Mouse (Mus musculus) lung, postnatal 0 days (tissue): ENCODE measurements around the gene Slc30a5. TPM values are rescaled to one million over a fixed set of nuclear protein-coding genes. Genes with fewer than 3 reads are reported as not detected.
A peak's percentile ranks its signal among the peaks of the same experiment; 100 is the strongest.

ENCODE experiments used
- ATAC-seq: fragments of 200-750 bp; cut with Nextera tagmentation; 2 replicates; pipeline ENCODE4 v1.8.0; 2017; ENCODE audit warnings: moderate library complexity
- DNase-seq: peaks from one replicate; pipeline ENCODE4 v3.0.0-alpha.2; 2016; ENCODE audit warnings: low spot score
- H3K27ac ChIP-seq: fragments of 300-500 bp; sonication (generic); 2 replicates; pipeline ENCODE4 v1.5.1; 2014; ENCODE audit warnings: antibody characterized with exemption, mild to moderate bottlenecking, low read length, mixed read lengths
- H3K27me3 ChIP-seq: fragments of 300-500 bp; sonication (generic); replicated peaks from 2 replicates; pipeline ENCODE4 v1.6.1; 2014; ENCODE audit warnings: low read length, mixed read lengths; ENCODE audit not compliant: insufficient read depth
- H3K36me3 ChIP-seq: fragments of 300-500 bp; sonication (generic); 2 replicates; pipeline ENCODE4 v1.6.1; 2014; ENCODE audit warnings: low read length, mixed read lengths; ENCODE audit not compliant: insufficient read depth
- H3K4me1 ChIP-seq: fragments of 300-500 bp; sonication (generic); 2 replicates; pipeline ENCODE4 v1.6.1; 2014; ENCODE audit warnings: antibody characterized with exemption, low read depth, low read length, mixed read lengths; ENCODE audit not compliant: insufficient read depth
- H3K4me2 ChIP-seq: fragments of 300-500 bp; sonication (generic); replicated peaks from 2 replicates; pipeline ENCODE4 v1.6.1; 2014; ENCODE audit warnings: low read depth, mild to moderate bottlenecking, low read length, moderate library complexity, mixed read lengths
- H3K4me3 ChIP-seq: fragments of 300-500 bp; sonication (generic); 2 replicates; pipeline ENCODE4 v1.5.1; 2014; ENCODE audit warnings: low read depth, low read length
- H3K9ac ChIP-seq: fragments of 300-500 bp; sonication (generic); replicated peaks from 2 replicates; pipeline ENCODE4 v1.6.1; 2014; ENCODE audit warnings: low read depth, mild to moderate bottlenecking
- H3K9me3 ChIP-seq: fragments of 300-500 bp; sonication (generic); 2 replicates; pipeline ENCODE4 v1.6.1; 2016; ENCODE audit warnings: low read length, mixed read lengths
- CTCF ChIP-seq: IDR thresholded peaks from 2 replicates; pipeline ENCODE4 v1.5.1; 2016; ENCODE audit warnings: antibody characterized with exemption, mild to moderate bottlenecking
- EP300 ChIP-seq: IDR thresholded peaks from 2 replicates; pipeline ENCODE4 v1.6.1; 2016; ENCODE audit warnings: antibody characterized with exemption, mild to moderate bottlenecking, control low read depth
- WGBS: fragments of 180-500 bp; shearing (Covaris S2); extraction: QIAGEN DNeasy Blood & Tissue Kit; methylation state at CpG from one replicate; pipeline ENCODE4 v1.1.7; 2014; 5-methylcytosine and 5-hydroxymethylcytosine counted together
- polyA plus RNA-seq: library from polyadenylated mRNA; unstranded; fragments of >200 nt; fragmentation: Nextera tagmentation; extraction: Ambion mirVana; gene quantifications from 2 replicates; pipeline ENCODE4 v1.2.1, GENCODE M21; 2015

The Slc30a5 gene
- polyA plus RNA-seq, 1 experiment from 2014 or later = 31.1 TPM

GRCm38 (mm10) chr13:100774704-100775103, 58.5 kb downstream of the Slc30a5 start:
- TF ChIP-seq EP300 = no peak
- no peak for TF ChIP-seq CTCF
- Histone ChIP-seq H3K9me3 (no peaks in the 10 kb centered on the region), H3K4me2 (peak overlapping the region; percentile 96; the same call in 1 of the 2 replicates), H3K27ac (no peak overlapping the region), H3K4me1 (0 out of 2 replicates have a peak, but pooled peaks cover 4% of the 10 kb centered on the region), H3K36me3 (no peaks in the 10 kb centered on the region), H3K27me3 (no peaks in the 10 kb centered on the region), H3K9ac (no peak overlapping the region), H3K4me3 (no peak overlapping the region)
- ATAC-seq (no peak), DNase-seq (no peak)

- no peak overlapping the region for H3K4me2 ChIP-seq
- ATAC-seq (no peak), DNase-seq (no peak)
- H3K36me3 ChIP-seq = no peaks in the 10 kb centered on the region
- 53% methylated on average over 2 of the region's 2 CpGs for WGBS
- no peaks in the 10 kb centered on the region for H3K9me3 ChIP-seq
- H3K27ac ChIP-seq = no peak overlapping the region
- no peaks in the 10 kb centered on the region for H3K27me3 ChIP-seq
- H3K9ac ChIP-seq = no peak overlapping the region
- no peaks in the 10 kb centered on the region for H3K4me1 ChIP-seq
- TF ChIP-seq EP300 (no peak), CTCF (no peak)
- no peak overlapping the region for H3K4me3 ChIP-seq
These were observed 77.9 kb downstream of the Slc30a5 start for GRCm38 (mm10) chr13:100755329-100755728.

- H3K9ac ChIP-seq = no peak overlapping the region
- no peak overlapping the region for H3K4me2 ChIP-seq
- H3K27me3 ChIP-seq = no peaks in the 10 kb centered on the region
- no peak for DNase-seq
- no peak for TF ChIP-seq CTCF
- TF ChIP-seq EP300 = no peak
- no peak overlapping the region for H3K4me3 ChIP-seq
- no peaks in the 10 kb centered on the region for H3K4me1 ChIP-seq
- no peak for ATAC-seq
- WGBS = 64% methylated on average over 4 of the region's 4 CpGs
- no peaks in the 10 kb centered on the region for H3K36me3 ChIP-seq
- no peaks in the 10 kb centered on the region for H3K9me3 ChIP-seq
- H3K27ac ChIP-seq = no peak overlapping the region
These were observed 79.0 kb downstream of the Slc30a5 start for GRCm38 (mm10) chr13:100754186-100754585.

- no peaks in the 10 kb centered on the region for H3K4me1 ChIP-seq
- H3K9ac ChIP-seq = no peak overlapping the region
- ATAC-seq (no peak), DNase-seq (no peak)
- WGBS = 80% methylated on average over 6 of the region's 6 CpGs
- no peak overlapping the region for H3K4me3 ChIP-seq
- no peaks in the 10 kb centered on the region for H3K36me3 ChIP-seq
- no peaks in the 10 kb centered on the region for H3K9me3 ChIP-seq
- no peak overlapping the region for H3K4me2 ChIP-seq
- H3K27me3 ChIP-seq = no peaks in the 10 kb centered on the region
- TF ChIP-seq EP300 (no peak), CTCF (no peak)
- H3K27ac ChIP-seq = no peak overlapping the region
These were observed 80.2 kb downstream of the Slc30a5 start for GRCm38 (mm10) chr13:100753011-100753410.

Other genes starting within 250 kb of the Slc30a5 start
- gene Marveld2, start 216.5 kb downstream of the Slc30a5 start, polyA plus RNA-seq = 11.5 and 11.8 TPM in 2 replicates
- 135 and 136 TPM in 2 replicates for gene Ak6, start 182.4 kb downstream of the Slc30a5 start, polyA plus RNA-seq
- 12.9 and 14.4 TPM in 2 replicates for gene Rad17, start 182.4 kb downstream of the Slc30a5 start, polyA plus RNA-seq
- gene Taf9, start 181.8 kb downstream of the Slc30a5 start, polyA plus RNA-seq = 12.2 and 15.5 TPM in 2 replicates
- gene Ccdc125, start 163.7 kb downstream of the Slc30a5 start, polyA plus RNA-seq = 7.1 and 7.9 TPM in 2 replicates
- gene Cdk7, start 102.5 kb downstream of the Slc30a5 start, polyA plus RNA-seq = 52.5 and 54.8 TPM in 2 replicates
- 114 and 122 TPM in 2 replicates for gene Mrps36, start 88.8 kb downstream of the Slc30a5 start, polyA plus RNA-seq
- gene Cenph, start 57.5 kb downstream of the Slc30a5 start, polyA plus RNA-seq = 2.5 and 2.9 TPM in 2 replicates
- 8.8 and 10.9 TPM in 2 replicates for gene Ccnb1, start 46.9 kb downstream of the Slc30a5 start, polyA plus RNA-seq